ENCODE assay signal across 13 mouse cellular contexts in genomic region chr11:33700725-33701124, GRCm38 (mm10).
A peak's percentile ranks its signal among the peaks of the same experiment; 100 is the strongest.
DNase-seq lines count a peak whose midpoint lies in the region; ATAC-seq lines count a peak whose summit lies in the region.
"Had no signal": no experiment of that assay in that cellular context is flagged by ENCODE, and none has a peak within 500 bp of the region (broad histone marks: within the 10 kb centered on the region; RNA-seq: fewer than 3 reads in every experiment).

No protein-coding gene starts in this region.

- H3K27ac ChIP-seq in forebrain, embryonic 14.5 days (ENCODE audit: low read depth, low read length): no peak overlapping the region
- H3K27ac ChIP-seq: neural tube, embryonic 12.5 days had no signal

- no peak overlapping the region for H3K4me2 ChIP-seq in forebrain, embryonic 14.5 days (ENCODE audit: low read length)
- H3K4me2 ChIP-seq: neural tube, embryonic 12.5 days had no signal

- peak; percentile 99 for ATAC-seq in CD4-positive, CD25-positive, alpha-beta regulatory T cell, adult 4 months
- peak; percentile 96 for ATAC-seq in activated CD4-positive, CD25-positive, alpha-beta regulatory T cell, adult 4 months
- 0 out of 2 replicates have a peak, but pooled peaks have one; percentile 17 for ATAC-seq in neutrophil, adult 5-6 weeks (ENCODE audit: extremely low read depth, insufficient number of reproducible peaks, low FRiP score, poor library complexity, severe bottlenecking)
- ATAC-seq in forebrain, embryonic 14.5 days: no peak
- ATAC-seq: forebrain, embryonic 16.5 days; intestine, postnatal 0 days had no signal

- H3K9me3 ChIP-seq in forebrain, embryonic 14.5 days (replicated peaks; ENCODE audit: control insufficient read depth, low read length): no peaks in the 10 kb centered on the region
- H3K9me3 ChIP-seq: neural tube, embryonic 12.5 days had no signal

- H3K9ac ChIP-seq in forebrain, embryonic 14.5 days (ENCODE audit: low read length): no peak overlapping the region
- H3K9ac ChIP-seq: neural tube, embryonic 12.5 days had no signal

- H3K4me3 ChIP-seq in forebrain, embryonic 14.5 days (ENCODE audit: low read depth, low read length): no peak overlapping the region
- H3K4me3 ChIP-seq: neural tube, embryonic 12.5 days had no signal

- 66% methylated on average over 4 of the region's 4 CpGs for WGBS in forebrain, embryonic 14.5 days

- no peaks in the 10 kb centered on the region for H3K4me1 ChIP-seq in forebrain, embryonic 14.5 days (ENCODE audit: control insufficient read depth, insufficient read depth, low read length)
- H3K4me1 ChIP-seq: neural tube, embryonic 12.5 days had no signal

- peak; percentile 55 for DNase-seq in layer of hippocampus, adult 9-11 months
- DNase-seq in spleen, postnatal 10 days (ENCODE audit: low spot score in 2 of 2): no peak
- no peak for DNase-seq in adrenal gland, adult 8-10 months
- no peak for DNase-seq in spleen, postnatal 14 days (ENCODE audit: low spot score in 2 of 2)
- no peak for DNase-seq in forebrain, embryonic 14.5 days (ENCODE audit: low spot score)
- DNase-seq: lung, postnatal 4 days; spleen, adult 18-20 months had no signal

- H3K36me3 ChIP-seq in forebrain, embryonic 14.5 days (ENCODE audit: control insufficient read depth, insufficient read depth, low read length): no peaks in the 10 kb centered on the region
- H3K36me3 ChIP-seq: neural tube, embryonic 12.5 days had no signal

- no peaks in the 10 kb centered on the region for H3K27me3 ChIP-seq in forebrain, embryonic 14.5 days (replicated peaks; ENCODE audit: control insufficient read depth, insufficient read depth, low read length)
- H3K27me3 ChIP-seq: neural tube, embryonic 12.5 days had no signal
